In genomic region chr8:107603026-107603425, GRCm38 (mm10) we compare ENCODE assay signal across 8 mouse cellular contexts. TPM values are rescaled to one million over a fixed set of nuclear protein-coding genes. Genes with fewer than 3 reads are reported as not detected.
A peak's percentile ranks its signal among the peaks of the same experiment; 100 is the strongest.
DNase-seq lines count a peak whose midpoint lies in the region; ATAC-seq and TF ChIP-seq lines count a peak whose summit lies in the region.

No protein-coding gene starts in this region.

- TF ChIP-seq CTCF in Patski (IDR thresholded peaks at IDR 0.05), result peak; percentile 89

- H3K9ac ChIP-seq in intestine, embryonic 14.5 days (ENCODE audit: low read length), result no peak overlapping the region
- no peak overlapping the region for H3K9ac ChIP-seq in intestine, embryonic 16.5 days (ENCODE audit: low read depth, low read length)

- H3K4me2 ChIP-seq in intestine, embryonic 14.5 days (ENCODE audit: low read length), result no peak overlapping the region
- H3K4me2 ChIP-seq in intestine, embryonic 16.5 days (ENCODE audit: low read depth, low read length), result no peak overlapping the region

- POLR2A ChIA-PET in Patski (lab: Charles Lee), result no interaction called here

- in situ Hi-C loops in Patski (cut with MboI; ENCODE audit: low pct_unique_long_range_greater_than_20kb), result loop anchor here (10.0 kb wide), 1 partner anchor 1932 kb away; no protein-coding TSS in a partner anchor

- H3K27me3 ChIP-seq in intestine, embryonic 14.5 days (replicated peaks; ENCODE audit: control insufficient read depth, insufficient read depth, low read length), result no peaks in the 10 kb centered on the region
- H3K27me3 ChIP-seq in intestine, embryonic 16.5 days (replicated peaks; ENCODE audit: control insufficient read depth, insufficient read depth, low read length), result no peaks in the 10 kb centered on the region; the same call in 1 of the 2 replicates
- peaks cover 51% of the 10 kb centered on the region for H3K27me3 ChIP-seq in Patski

- no peak for ATAC-seq in intestine, embryonic 14.5 days (replicated peaks; ENCODE audit: low FRiP score, low TSS enrichment, low read depth)
- ATAC-seq in intestine, embryonic 16.5 days, result no peak
- no peak for ATAC-seq in Patski
- 0 out of 2 replicates have a peak, but pooled peaks have one; percentile 33 for ATAC-seq in megakaryocyte, adult 5-6 weeks (ENCODE audit: poor library complexity, severe bottlenecking)

- CTCF ChIA-PET in Patski (lab: Charles Lee), result interaction anchor here (0.7 to 1.2 kb wide), 3 partner anchors 104 to 1583 kb away, joined by 3 to 4 read pairs (median 3); no protein-coding TSS in a partner anchor

- H3K27ac ChIP-seq in intestine, embryonic 14.5 days (ENCODE audit: low read depth), result no peak overlapping the region
- H3K27ac ChIP-seq in intestine, embryonic 16.5 days (ENCODE audit: low read length), result no peak overlapping the region

- H3K4me3 ChIP-seq in intestine, embryonic 14.5 days (ENCODE audit: low read depth, low read length), result no peak overlapping the region
- no peak overlapping the region for H3K4me3 ChIP-seq in intestine, embryonic 16.5 days (ENCODE audit: low read length)

- peak; percentile 85 for DNase-seq in intestine, embryonic 14.5 days (ENCODE audit: low spot score)
- peak; percentile 82 for DNase-seq in CD4-positive, CD25-positive, alpha-beta regulatory T cell, adult 2 months (ENCODE audit: low read depth, low spot score)
- DNase-seq in Patski (ENCODE audit: low read depth, low spot score), result no peak
- peak; percentile 87 for DNase-seq in embryo, embryonic 10.5 days (ENCODE audit: low spot score)
- peak; percentile 21 for DNase-seq in large intestine, adult 2 months (ENCODE audit: low read depth, low spot score)
- DNase-seq in urinary bladder, postnatal 36 days (ENCODE audit: low spot score in 2 of 2), result peak; percentile 41 to 51

- no peaks in the 10 kb centered on the region for H3K9me3 ChIP-seq in intestine, embryonic 14.5 days (ENCODE audit: control insufficient read depth, low read length)
- no peaks in the 10 kb centered on the region for H3K9me3 ChIP-seq in intestine, embryonic 16.5 days (ENCODE audit: control insufficient read depth, low read length)

- no peaks in the 10 kb centered on the region for H3K4me1 ChIP-seq in intestine, embryonic 14.5 days (replicated peaks; ENCODE audit: control insufficient read depth, insufficient read depth, low read length)
- no peaks in the 10 kb centered on the region for H3K4me1 ChIP-seq in intestine, embryonic 16.5 days (ENCODE audit: control insufficient read depth, insufficient read depth, low read length)

- WGBS in intestine, embryonic 14.5 days, result 4% methylated on average over 7 of the region's 7 CpGs
- WGBS in intestine, embryonic 16.5 days, result 4% methylated on average over 7 of the region's 7 CpGs
- WGBS in large intestine, adult 2 months, result 4% methylated on average over 7 of the region's 7 CpGs

- no peaks in the 10 kb centered on the region for H3K36me3 ChIP-seq in intestine, embryonic 14.5 days (ENCODE audit: control insufficient read depth, insufficient read depth, low read length)
- H3K36me3 ChIP-seq in intestine, embryonic 16.5 days (ENCODE audit: control insufficient read depth, insufficient read depth, low read length), result no peaks in the 10 kb centered on the region

RNA-seq across cellular contexts. Expression of gene Psmd7, which starts 14.8 kb away (rescaled TPM):
- 254 and 272 TPM in 2 replicates for polyA plus RNA-seq in intestine, embryonic 14.5 days (2014; fragmentation: Nextera tagmentation; extraction: Ambion mirVana)
- polyA plus RNA-seq in intestine, embryonic 16.5 days (2015; fragmentation: Nextera tagmentation; extraction: Ambion mirVana), result 195 and 219 TPM in 2 replicates
- polyA plus RNA-seq in Patski (2021), result 169 TPM
- 46.3 and 49.9 TPM in 2 replicates for polyA plus RNA-seq in large intestine, adult 2 months (2012; rRNA removed)
- 76.0 and 79.3 TPM in 2 replicates for total RNA-seq in megakaryocyte, adult 5-6 weeks (2015)
- 33.6 and 47.5 TPM in 2 replicates for total RNA-seq in megakaryocyte, adult 5-6 weeks (2017)
